Comparison of ENCODE assay signal across 8 mouse cellular contexts in genomic region chr13:4771120-4772075, GRCm38 (mm10).
DNase-seq lines count a peak whose midpoint lies in the region; ATAC-seq and TF ChIP-seq lines count a peak whose summit lies in the region.

No protein-coding gene starts in this region.

- H3K4me1 ChIP-seq in embryonic facial prominence, embryonic 14.5 days (ENCODE audit: control insufficient read depth, insufficient read depth, low read length): peaks cover 4% of the 10 kb centered on the region
- H3K4me1 ChIP-seq in kidney, adult 2 months (ENCODE audit: control insufficient read depth, insufficient read depth, low read length): peaks cover 5% of the 10 kb centered on the region; the same call in 1 of the 2 replicates
- peaks cover 9% of the 10 kb centered on the region for H3K4me1 ChIP-seq in limb, embryonic 10.5 days
- peaks cover 3% of the 10 kb centered on the region; the same call in 1 of the 2 replicates for H3K4me1 ChIP-seq in midbrain, embryonic 11.5 days (ENCODE audit: control insufficient read depth, insufficient read depth, low read length)

- no peaks in the 10 kb centered on the region for H3K36me3 ChIP-seq in embryonic facial prominence, embryonic 14.5 days (ENCODE audit: control insufficient read depth, insufficient read depth, low read length)
- H3K36me3 ChIP-seq in kidney, adult 2 months (ENCODE audit: control insufficient read depth, insufficient read depth, low read length): no peaks in the 10 kb centered on the region
- no peaks in the 10 kb centered on the region for H3K36me3 ChIP-seq in limb, embryonic 10.5 days
- H3K36me3 ChIP-seq in midbrain, embryonic 11.5 days (ENCODE audit: control insufficient read depth, insufficient read depth, low read length): no peaks in the 10 kb centered on the region
- H3K36me3 ChIP-seq in splenic B cell, adult 2 months (ENCODE audit: control insufficient read depth, insufficient read depth, low read length, poor library complexity, severe bottlenecking): no peaks in the 10 kb centered on the region

- H3K4me3 ChIP-seq in embryonic facial prominence, embryonic 14.5 days (ENCODE audit: low read depth, low read length): 0 out of 2 replicates have a peak overlapping the region, but pooled peaks have one; percentile 10
- no peak overlapping the region for H3K4me3 ChIP-seq in kidney, adult 2 months (ENCODE audit: insufficient read depth, low read depth, low read length)
- H3K4me3 ChIP-seq in limb, embryonic 10.5 days: 0 out of 2 replicates have a peak overlapping the region, but pooled peaks have one; percentile 21
- H3K4me3 ChIP-seq in midbrain, embryonic 11.5 days (ENCODE audit: low read depth, low read length): no peak overlapping the region

- peak overlapping the region; percentile 47 for H3K4me2 ChIP-seq in embryonic facial prominence, embryonic 14.5 days (ENCODE audit: low read depth, low read length)
- H3K4me2 ChIP-seq in midbrain, embryonic 11.5 days: no peak overlapping the region

- H3K9ac ChIP-seq in embryonic facial prominence, embryonic 14.5 days (ENCODE audit: low read depth, low read length): peak overlapping the region; percentile 30; the same call in 1 of the 2 replicates
- no peak overlapping the region for H3K9ac ChIP-seq in midbrain, embryonic 11.5 days (ENCODE audit: low read length)

- no peaks in the 10 kb centered on the region for H3K9me3 ChIP-seq in embryonic facial prominence, embryonic 14.5 days (ENCODE audit: control insufficient read depth, low read length)
- no peaks in the 10 kb centered on the region for H3K9me3 ChIP-seq in limb, embryonic 10.5 days (replicated peaks)
- no peaks in the 10 kb centered on the region for H3K9me3 ChIP-seq in midbrain, embryonic 11.5 days (ENCODE audit: control insufficient read depth, low read length)

- H3K27ac ChIP-seq in embryonic facial prominence, embryonic 14.5 days (replicated peaks; ENCODE audit: low read depth, low read length): peak overlapping the region; percentile 88
- H3K27ac ChIP-seq in kidney, adult 2 months (ENCODE audit: insufficient read depth, low read depth, low read length): 0 out of 2 replicates have a peak overlapping the region, but pooled peaks have one; percentile 25
- H3K27ac ChIP-seq in limb, embryonic 10.5 days: peak overlapping the region; percentile 71
- no peak overlapping the region for H3K27ac ChIP-seq in midbrain, embryonic 11.5 days (ENCODE audit: low read depth, low read length)

- TF ChIP-seq CTCF in kidney, adult 2 months (conservative IDR thresholded peaks at IDR 0.05; ENCODE audit: insufficient read depth, insufficient read length, low read depth, low read length): peak; percentile 43; the same call in 1 of the 2 replicates

- no peaks in the 10 kb centered on the region for H3K27me3 ChIP-seq in embryonic facial prominence, embryonic 14.5 days (replicated peaks; ENCODE audit: control insufficient read depth, insufficient read depth, low read length)
- no peaks in the 10 kb centered on the region for H3K27me3 ChIP-seq in kidney, adult 2 months (replicated peaks; ENCODE audit: control insufficient read depth, insufficient read depth, low read length)
- no peaks in the 10 kb centered on the region for H3K27me3 ChIP-seq in limb, embryonic 10.5 days (ENCODE audit: low read depth, poor library complexity, severe bottlenecking)
- no peaks in the 10 kb centered on the region for H3K27me3 ChIP-seq in midbrain, embryonic 11.5 days (ENCODE audit: control insufficient read depth, insufficient read depth, low read length)
- H3K27me3 ChIP-seq in splenic B cell, adult 2 months (ENCODE audit: control insufficient read depth, insufficient read depth, low read length, poor library complexity, severe bottlenecking): no peaks in the 10 kb centered on the region

- no peak for TF ChIP-seq POLR2A in kidney, adult 2 months (IDR thresholded peaks at IDR 0.05; ENCODE audit: low read depth, low read length)

- WGBS in embryonic facial prominence, embryonic 14.5 days: 14% methylated on average over 12 of the region's 12 CpGs
- 18% methylated on average over 12 of the region's 12 CpGs for WGBS in kidney, adult 2 months
- 40% methylated on average over 12 of the region's 12 CpGs for WGBS in limb, embryonic 10.5 days
- 55% methylated on average over 12 of the region's 12 CpGs for WGBS in midbrain, embryonic 11.5 days

- ATAC-seq in embryonic facial prominence, embryonic 14.5 days (ENCODE audit: low read depth): peak; percentile 100
- peak; percentile 95 for ATAC-seq in midbrain, embryonic 11.5 days (ENCODE audit: low FRiP score)

- DNase-seq in 3134 (ENCODE audit: extremely low read depth, insufficient read length, low spot score): peak; percentile 89
- DNase-seq in adrenal gland, postnatal 25 days: peak; percentile 59
- peak; percentile 98 for DNase-seq in embryonic facial prominence, embryonic 14.5 days (ENCODE audit: low spot score)
- peak; percentile 96 for DNase-seq in heart, adult 8-10 months (ENCODE audit: low spot score)
- DNase-seq in kidney, adult 2 months: peak; percentile 85
- DNase-seq in limb, embryonic 10.5 days (ENCODE audit: low spot score): peak; percentile 69
- peak; percentile 79 for DNase-seq in midbrain, embryonic 11.5 days (ENCODE audit: low spot score, missing footprints)
- DNase-seq in splenic B cell, adult 2 months (ENCODE audit: low read depth, low spot score): peak; percentile 1

Comparison
In these comparisons a context has a peak if more than half of its experiments do, and no peak if none do; other contexts are left out.
1. DNase-seq: peak in every context shown above with its lines; median percentile 98 in embryonic facial prominence, embryonic 14.5 days; 96 in heart, adult 8-10 months; 89 in 3134; 85 in kidney, adult 2 months; 79 in midbrain, embryonic 11.5 days; 69 in limb, embryonic 10.5 days; 59 in adrenal gland, postnatal 25 days; 1 in splenic B cell, adult 2 months.
2. H3K4me3 ChIP-seq: peak in embryonic facial prominence, embryonic 14.5 days (single experiment) and limb, embryonic 10.5 days (single experiment); none in kidney, adult 2 months (single experiment) and midbrain, embryonic 11.5 days (single experiment).